Mouse (Mus musculus) hindbrain, embryonic 10.5 days (tissue): ENCODE measurements around the gene Leng9. TPM values are rescaled to one million over a fixed set of nuclear protein-coding genes. Genes with fewer than 3 reads are reported as not detected.
A peak's percentile ranks its signal among the peaks of the same experiment; 100 is the strongest.

ENCODE experiments used
- DNase-seq: peaks from one replicate; pipeline ENCODE4 v3.0.0-alpha.2; 2017; ENCODE audit warnings: low spot score
- H3K27ac ChIP-seq: fragments of 300-500 bp; sonication (generic); 2 replicates; pipeline ENCODE4 v1.5.1; 2016; ENCODE audit warnings: mild to moderate bottlenecking, moderate library complexity
- H3K27me3 ChIP-seq: fragments of 300-500 bp; sonication (generic); 2 replicates; pipeline ENCODE4 v1.6.1; 2016; ENCODE audit warnings: mild to moderate bottlenecking; ENCODE audit not compliant: poor library complexity, insufficient read depth, severe bottlenecking
- H3K36me3 ChIP-seq: fragments of 300-500 bp; sonication (generic); 2 replicates; pipeline ENCODE4 v1.6.1; 2016; ENCODE audit warnings: mild to moderate bottlenecking, moderate library complexity
- H3K4me1 ChIP-seq: fragments of 300-500 bp; sonication (generic); replicated peaks from 2 replicates; pipeline ENCODE4 v1.6.1; 2016; ENCODE audit warnings: mild to moderate bottlenecking
- H3K4me3 ChIP-seq: fragments of 300-500 bp; sonication (generic); 2 replicates; pipeline ENCODE4 v1.5.1; 2016; ENCODE audit warnings: mild to moderate bottlenecking, moderate library complexity
- H3K9me3 ChIP-seq: fragments of 300-500 bp; sonication (generic); 2 replicates; pipeline ENCODE4 v1.6.1; 2016; ENCODE audit warnings: mild to moderate bottlenecking, moderate library complexity
- WGBS: fragments of 180-500 bp; shearing (Covaris S2); methylation state at CpG from one replicate; pipeline ENCODE4 v1.1.7; 2016; 5-methylcytosine and 5-hydroxymethylcytosine counted together
- polyA plus RNA-seq: library from polyadenylated mRNA; unstranded; fragments of >200 nt; fragmentation: Nextera tagmentation; extraction: Ambion mirVana; gene quantifications from 2 replicates; pipeline ENCODE4 v1.2.1, GENCODE M21; 2016

The Leng9 gene
- polyA plus RNA-seq, 1 experiment from 2014 or later, result 2.5 TPM

DNA sequence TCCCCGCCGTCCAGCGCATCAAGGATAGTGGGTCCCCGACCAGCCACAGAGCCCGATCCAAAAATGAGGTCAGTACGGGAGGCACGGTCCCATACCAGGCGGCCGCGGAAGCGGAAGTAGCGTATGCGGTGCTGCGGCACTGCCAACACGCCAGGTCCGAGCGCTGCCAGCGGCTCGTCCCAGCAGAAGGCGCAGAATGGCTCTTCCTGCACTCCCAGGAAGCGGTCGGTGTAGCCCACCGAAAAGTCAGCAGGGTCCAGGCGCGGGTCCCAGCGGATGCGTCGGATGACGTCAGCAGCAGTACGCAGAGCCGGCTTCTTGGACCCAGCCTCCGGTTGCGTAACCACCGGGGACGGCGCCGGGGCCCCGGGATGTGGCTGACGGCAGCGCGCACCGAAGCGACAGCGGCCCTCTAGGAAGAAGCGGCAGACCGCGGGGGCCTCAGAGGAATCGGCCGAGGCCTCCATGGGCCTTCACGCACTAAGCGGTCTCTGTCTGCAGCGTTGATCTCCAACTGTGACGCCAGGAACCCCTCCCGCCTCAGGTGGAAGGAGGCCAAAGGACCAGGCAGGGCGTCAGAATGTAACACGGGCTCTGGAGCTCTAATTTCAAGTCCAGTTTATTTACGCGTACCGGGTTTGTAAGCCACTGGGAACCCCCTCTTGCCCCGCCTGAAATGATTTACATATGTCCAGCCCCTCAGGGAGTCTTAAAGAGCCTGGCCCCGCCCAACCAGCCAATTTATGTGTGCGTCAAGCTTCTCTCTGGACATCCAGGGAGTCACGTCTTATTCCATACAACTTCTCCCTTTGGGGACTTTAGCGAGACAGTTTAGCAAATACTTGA, 742 bp downstream of the Leng9 start:
- Histone ChIP-seq H3K27me3 (peaks cover 40% of the 10 kb centered on the region), H3K4me3 (peak overlapping the region; percentile 71), H3K4me1 (peaks cover 31% of the 10 kb centered on the region), H3K27ac (peak overlapping the region; percentile 86), H3K36me3 (peaks cover 39% of the 10 kb centered on the region), H3K9me3 (peaks cover 3% of the 10 kb centered on the region; the same call in 1 of the 2 replicates)
- peak; percentile 73 for DNase-seq
- WGBS, result under 1% methylated on average over 64 of the region's 64 CpGs

GRCm38 (mm10) chr7:4148341-4149208, 1.6 kb downstream of the Leng9 start:
- H3K4me1 ChIP-seq, result peaks cover 31% of the 10 kb centered on the region
- no peak for DNase-seq
- H3K27me3 ChIP-seq, result peaks cover 37% of the 10 kb centered on the region
- peak overlapping the region; percentile 86 for H3K27ac ChIP-seq
- H3K36me3 ChIP-seq, result peaks cover 48% of the 10 kb centered on the region
- H3K4me3 ChIP-seq, result peak overlapping the region; percentile 71
- H3K9me3 ChIP-seq, result peaks cover 3% of the 10 kb centered on the region; the same call in 1 of the 2 replicates
- 29% methylated on average over 18 of the region's 18 CpGs for WGBS

DNA sequence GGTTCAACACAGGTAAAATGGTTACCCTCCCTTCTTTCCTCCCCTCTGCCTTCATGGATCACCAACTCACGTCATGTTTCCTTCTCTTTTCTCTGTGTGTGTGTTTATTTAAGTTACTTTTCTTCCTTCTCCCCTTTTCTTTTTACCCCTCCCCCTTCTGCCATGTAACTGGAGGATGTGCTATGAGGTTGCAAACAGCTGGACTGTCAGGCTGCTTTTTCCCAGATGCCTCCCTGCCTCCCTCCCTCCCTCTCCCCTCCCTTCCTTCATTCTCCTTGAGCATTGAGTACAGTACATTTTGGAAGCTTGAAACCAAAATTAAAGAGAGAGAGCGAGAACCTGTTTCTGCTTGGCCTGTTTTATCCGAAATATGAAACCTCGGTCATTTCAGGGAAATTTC, 2.3 kb downstream of the Leng9 start:
- H3K4me3 ChIP-seq, result no peak overlapping the region

DNA sequence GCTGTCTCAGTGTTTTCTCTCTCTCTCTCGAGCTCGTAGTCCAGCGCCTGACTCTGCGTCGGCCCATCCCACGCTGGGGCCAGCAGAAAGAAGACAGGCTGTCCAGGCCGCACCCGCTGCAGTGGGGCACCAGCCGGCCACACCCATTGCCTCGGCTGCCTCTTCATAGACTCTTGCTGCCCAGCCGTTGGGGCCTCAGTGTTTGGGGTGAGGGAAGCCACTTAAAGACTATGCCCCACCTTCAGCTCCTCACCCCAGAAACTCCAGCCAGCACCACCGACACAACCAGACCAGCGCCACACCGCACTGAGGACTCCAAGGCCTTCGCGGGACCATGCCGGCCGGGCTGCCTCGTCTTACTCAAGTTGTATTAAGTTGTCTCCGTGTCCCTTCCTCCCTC, 2.8 kb downstream of the Leng9 start:
- Histone ChIP-seq H3K27ac (no peak overlapping the region), H3K4me1 (peaks cover 31% of the 10 kb centered on the region), H3K27me3 (peaks cover 25% of the 10 kb centered on the region), H3K36me3 (peaks cover 60% of the 10 kb centered on the region), H3K9me3 (peaks cover 3% of the 10 kb centered on the region; the same call in 1 of the 2 replicates), H3K4me3 (no peak overlapping the region)
- DNase-seq, result no peak
- 94% methylated on average over 20 of the region's 20 CpGs for WGBS

More for the DNA sequence above, 2.3 kb downstream of the Leng9 start:
- Histone ChIP-seq H3K27me3 (peaks cover 30% of the 10 kb centered on the region), H3K27ac (no peak overlapping the region), H3K9me3 (peaks cover 3% of the 10 kb centered on the region; the same call in 1 of the 2 replicates), H3K4me1 (peaks cover 31% of the 10 kb centered on the region), H3K36me3 (peaks cover 55% of the 10 kb centered on the region)
- no peak for DNase-seq
- WGBS, result 86% methylated on average over 4 of the region's 4 CpGs

DNA sequence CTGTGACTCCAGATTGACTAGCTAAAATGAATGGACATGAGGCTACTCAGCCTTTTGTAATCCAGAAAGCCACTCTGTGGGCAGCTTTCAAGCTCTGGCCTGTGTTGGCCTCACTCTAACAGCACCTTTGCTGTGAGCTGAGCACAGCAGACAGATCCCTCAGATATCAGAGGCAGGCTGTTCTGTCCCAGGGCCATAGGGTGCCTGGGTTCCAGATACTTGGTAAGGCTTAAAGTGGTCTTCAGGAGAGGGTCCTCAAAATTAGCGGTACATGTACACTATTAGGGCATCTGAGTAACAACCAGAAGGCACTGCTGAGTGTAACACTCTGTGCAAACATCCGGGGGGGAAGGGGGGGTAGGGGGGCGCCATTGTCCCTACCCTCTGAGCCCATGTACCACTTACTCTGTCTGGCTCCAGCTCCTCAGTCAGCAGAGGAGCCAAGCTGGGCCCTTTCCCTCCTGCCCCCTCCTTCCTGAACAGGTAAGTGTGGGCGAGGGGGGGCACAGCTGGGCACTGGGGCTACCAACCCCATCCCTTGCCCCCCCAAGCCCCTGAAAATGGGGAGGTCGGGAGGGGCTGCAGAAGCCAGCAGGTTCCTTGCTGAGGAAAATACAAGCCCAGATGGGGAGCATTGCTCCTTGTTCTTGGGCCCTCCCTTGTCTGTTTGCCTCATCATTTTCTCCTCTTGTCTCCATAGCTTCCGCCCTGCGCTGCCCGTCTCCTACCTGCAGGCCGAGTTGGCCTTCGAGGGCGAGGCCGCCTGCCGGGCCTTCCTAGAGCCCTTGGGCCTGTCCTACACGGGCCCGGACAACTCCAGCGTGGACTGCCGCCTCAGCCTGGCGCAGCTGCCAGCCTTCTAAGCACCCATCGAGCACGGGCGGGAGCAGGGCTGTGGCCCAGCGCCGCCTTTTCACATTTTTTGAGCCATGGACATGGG, 3.7 kb downstream of the Leng9 start:
- Histone ChIP-seq H3K36me3 (peaks cover 68% of the 10 kb centered on the region), H3K4me1 (peaks cover 30% of the 10 kb centered on the region), H3K9me3 (peaks cover 3% of the 10 kb centered on the region; the same call in 1 of the 2 replicates), H3K27me3 (peaks cover 16% of the 10 kb centered on the region), H3K27ac (no peak overlapping the region), H3K4me3 (no peak overlapping the region)
- DNase-seq, result no peak
- WGBS, result 94% methylated on average over 23 of the region's 23 CpGs

GRCm38 (mm10) chr7:4145552-4146190, 4.5 kb downstream of the Leng9 start:
- Histone ChIP-seq H3K4me1 (peaks cover 22% of the 10 kb centered on the region), H3K36me3 (peaks cover 77% of the 10 kb centered on the region), H3K27me3 (peaks cover 8% of the 10 kb centered on the region), H3K9me3 (no peaks in the 10 kb centered on the region), H3K27ac (no peak overlapping the region), H3K4me3 (0 out of 2 replicates have a peak overlapping the region, but pooled peaks have one; percentile 2)
- WGBS, result 76% methylated on average over 6 of the region's 6 CpGs
- DNase-seq, result peak; percentile 56

DNA sequence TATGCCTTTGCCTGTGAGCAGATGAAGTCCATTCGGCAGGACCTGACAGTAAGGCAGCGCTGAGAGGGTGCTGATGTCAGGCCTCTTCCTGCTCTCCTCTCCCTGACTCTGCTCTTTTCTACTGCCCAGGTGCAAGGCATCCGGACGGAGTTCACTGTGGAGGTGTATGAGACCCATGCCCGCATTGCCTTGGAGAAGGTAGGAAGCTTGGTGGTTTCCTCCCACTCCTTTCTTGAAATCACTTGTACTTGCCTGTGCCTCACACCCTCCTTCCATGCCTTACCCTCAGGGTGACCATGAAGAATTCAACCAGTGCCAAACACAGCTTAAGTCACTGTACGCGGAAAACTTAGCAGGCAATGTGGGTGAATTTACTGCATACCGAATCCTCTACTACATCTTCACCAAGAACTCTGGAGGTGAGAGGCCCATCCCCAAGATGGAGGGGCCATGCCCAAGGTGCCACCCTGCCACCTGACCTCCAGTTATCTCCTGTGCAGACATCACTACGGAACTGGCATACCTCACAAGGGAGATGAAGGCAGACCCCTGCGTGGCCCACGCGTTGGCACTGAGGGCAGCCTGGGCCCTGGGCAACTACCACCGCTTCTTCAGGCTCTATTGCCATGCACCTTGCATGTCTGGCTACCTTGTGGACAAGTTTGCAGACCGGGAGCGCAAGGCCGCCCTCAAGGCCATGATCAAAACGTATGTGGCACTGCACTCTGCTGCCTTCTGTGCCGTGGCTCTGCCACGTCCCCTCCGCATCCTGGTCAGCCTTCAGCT, 5.2 kb downstream of the Leng9 start:
- 0 out of 2 replicates have a peak overlapping the region, but pooled peaks have one; percentile 2 for H3K4me3 ChIP-seq
- peaks cover under 1% of the 10 kb centered on the region; the same call in 1 of the 2 replicates for H3K27me3 ChIP-seq
- peaks cover 15% of the 10 kb centered on the region for H3K4me1 ChIP-seq
- DNase-seq, result no peak
- WGBS, result 95% methylated on average over 20 of the region's 20 CpGs
- H3K36me3 ChIP-seq, result peaks cover 84% of the 10 kb centered on the region
- H3K27ac ChIP-seq, result no peak overlapping the region
- no peaks in the 10 kb centered on the region for H3K9me3 ChIP-seq

GRCm38 (mm10) chr7:4144046-4144445, 6.1 kb downstream of the Leng9 start:
- 93% methylated on average over 13 of the region's 13 CpGs for WGBS
- H3K9me3 ChIP-seq, result no peaks in the 10 kb centered on the region
- H3K27ac ChIP-seq, result no peak overlapping the region
- H3K36me3 ChIP-seq, result peaks cover 93% of the 10 kb centered on the region
- no peak for DNase-seq
- no peaks in the 10 kb centered on the region for H3K27me3 ChIP-seq
- H3K4me1 ChIP-seq, result peaks cover 10% of the 10 kb centered on the region
- H3K4me3 ChIP-seq, result no peak overlapping the region

DNA sequence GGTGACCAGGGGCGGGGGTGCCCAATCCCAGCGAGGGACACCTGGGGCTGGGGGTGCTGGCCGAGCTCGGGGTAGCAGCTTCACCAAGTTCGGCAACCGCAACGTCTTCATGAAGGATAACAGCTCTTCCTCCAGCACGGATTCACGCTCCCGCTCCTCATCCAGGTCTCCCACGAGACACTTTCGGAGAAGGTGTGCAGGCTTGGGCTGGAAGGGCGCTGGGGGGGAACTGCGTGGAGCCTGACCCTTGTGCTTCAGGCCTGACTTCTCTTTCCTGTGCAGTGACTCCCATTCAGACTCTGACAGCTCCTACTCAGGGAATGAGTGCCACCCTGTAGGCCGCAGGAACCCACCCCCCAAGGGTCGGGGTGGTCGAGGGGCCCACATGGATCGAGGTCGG, 6.7 kb downstream of the Leng9 start:
- Histone ChIP-seq H3K4me1 (peaks cover 7% of the 10 kb centered on the region), H3K4me3 (no peak overlapping the region), H3K27ac (no peak overlapping the region), H3K27me3 (no peaks in the 10 kb centered on the region), H3K9me3 (no peaks in the 10 kb centered on the region), H3K36me3 (peaks cover 98% of the 10 kb centered on the region)
- WGBS, result 94% methylated on average over 19 of the region's 19 CpGs
- DNase-seq, result no peak

GRCm38 (mm10) chr7:4142796-4143445, 7.3 kb downstream of the Leng9 start:
- no peak for DNase-seq
- no peaks in the 10 kb centered on the region for H3K9me3 ChIP-seq
- H3K36me3 ChIP-seq, result peaks cover 97% of the 10 kb centered on the region
- H3K27me3 ChIP-seq, result no peaks in the 10 kb centered on the region
- H3K4me1 ChIP-seq, result peaks cover 8% of the 10 kb centered on the region
- H3K4me3 ChIP-seq, result no peak overlapping the region
- no peak overlapping the region for H3K27ac ChIP-seq
- 98% methylated on average over 10 of the region's 10 CpGs for WGBS
